Mouse (Mus musculus) E14TG2a.4 (cell line): ENCODE results near the gene Tescl.

Source experiments
- CTCF ChIP-seq: conservative IDR thresholded peaks from 2 replicates; pipeline ENCODE4 v1.5.1; 2014; ENCODE audit warnings: low read length
- NANOG ChIP-seq: IDR thresholded peaks from 2 replicates; pipeline ENCODE4 v1.6.1; 2014; ENCODE audit warnings: borderline replicate concordance, low read length, mixed read lengths

GRCm38 (mm10) chr7:24315726-24316566, 17.8 kb downstream of the Tescl start:
- TF ChIP-seq CTCF (no peak), NANOG (no peak)
